Mouse (Mus musculus) midbrain, embryonic 12.5 days (tissue): Measurements from ENCODE around the gene Slc39a13. TPM values are rescaled to one million over a fixed set of nuclear protein-coding genes. Genes with fewer than 3 reads are reported as not detected.

Source experiments
- ATAC-seq: fragments of 200-750 bp; cut with Nextera tagmentation; 2 replicates; pipeline ENCODE4 v1.8.0; 2017; ENCODE audit warnings: low read depth, moderate TSS enrichment, moderate library complexity; ENCODE audit not compliant: low FRiP score
- H3K27ac ChIP-seq: fragments of 300-500 bp; sonication (generic); replicated peaks from 2 replicates; pipeline ENCODE4 v1.5.1; 2016; ENCODE audit warnings: mild to moderate bottlenecking
- H3K27me3 ChIP-seq: fragments of 300-500 bp; sonication (generic); 2 replicates; pipeline ENCODE4 v1.6.1; 2016; ENCODE audit warnings: mild to moderate bottlenecking
- H3K36me3 ChIP-seq: fragments of 300-500 bp; sonication (generic); 2 replicates; pipeline ENCODE4 v1.6.1; 2016
- H3K4me1 ChIP-seq: fragments of 300-500 bp; sonication (generic); 2 replicates; pipeline ENCODE4 v1.6.1; 2016
- H3K4me2 ChIP-seq: fragments of 300-500 bp; sonication (generic); replicated peaks from 2 replicates; pipeline ENCODE4 v1.6.1; 2016; ENCODE audit warnings: mild to moderate bottlenecking, moderate library complexity
- H3K4me3 ChIP-seq: fragments of 300-500 bp; sonication (generic); 2 replicates; pipeline ENCODE4 v1.5.1; 2016; ENCODE audit warnings: mild to moderate bottlenecking
- H3K9ac ChIP-seq: fragments of 300-500 bp; sonication (generic); replicated peaks from 2 replicates; pipeline ENCODE4 v1.6.1; 2016; ENCODE audit warnings: mild to moderate bottlenecking, moderate library complexity
- H3K9me3 ChIP-seq: fragments of 300-500 bp; sonication (generic); 2 replicates; pipeline ENCODE4 v1.6.1; 2016; ENCODE audit warnings: mild to moderate bottlenecking
- WGBS: fragments of 180-500 bp; shearing (Covaris S2); methylation state at CpG from one replicate; pipeline ENCODE4 v1.1.7; 2016; 5-methylcytosine and 5-hydroxymethylcytosine counted together
- polyA plus RNA-seq: library from polyadenylated mRNA; unstranded; fragments of >200 nt; fragmentation: Nextera tagmentation; extraction: Ambion mirVana; gene quantifications from 2 replicates; pipeline ENCODE4 v1.2.1, GENCODE M21; 2016

Slc39a13 gene
- polyA plus RNA-seq, 1 experiment from 2014 or later, result 30.8 TPM

DNA sequence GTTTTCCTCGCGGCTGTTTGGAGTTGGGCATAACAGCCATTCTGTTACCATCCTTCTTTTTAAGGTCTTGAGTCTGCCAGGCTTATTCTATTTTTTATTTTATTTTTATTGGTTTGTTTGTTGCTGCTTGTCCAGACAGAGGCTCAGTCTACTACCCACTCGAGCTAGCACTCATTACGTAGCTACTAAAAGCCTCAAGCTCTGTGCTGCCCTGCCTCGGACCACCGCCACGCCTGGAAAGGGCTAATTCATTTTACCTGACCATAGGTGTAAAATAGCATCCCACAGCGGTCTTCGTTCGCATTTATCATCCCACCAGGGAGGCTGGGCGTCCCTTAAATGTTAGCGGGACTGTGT lies 7.7 kb upstream of the Slc39a13 start:
- Histone ChIP-seq H3K4me2 (peak overlapping the region; percentile 90), H3K36me3 (no peaks in the 10 kb centered on the region), H3K27ac (0 out of 2 replicates have a peak overlapping the region, but pooled peaks have one; percentile 44), H3K9ac (peak overlapping the region; percentile 65; the same call in 1 of the 2 replicates), H3K9me3 (no peaks in the 10 kb centered on the region), H3K27me3 (no peaks in the 10 kb centered on the region; the same call in 1 of the 2 replicates), H3K4me1 (peaks cover 15% of the 10 kb centered on the region), H3K4me3 (peak overlapping the region; percentile 50)
- WGBS, result 17% methylated on average over 12 of the region's 12 CpGs
- no peak for ATAC-seq

DNA sequence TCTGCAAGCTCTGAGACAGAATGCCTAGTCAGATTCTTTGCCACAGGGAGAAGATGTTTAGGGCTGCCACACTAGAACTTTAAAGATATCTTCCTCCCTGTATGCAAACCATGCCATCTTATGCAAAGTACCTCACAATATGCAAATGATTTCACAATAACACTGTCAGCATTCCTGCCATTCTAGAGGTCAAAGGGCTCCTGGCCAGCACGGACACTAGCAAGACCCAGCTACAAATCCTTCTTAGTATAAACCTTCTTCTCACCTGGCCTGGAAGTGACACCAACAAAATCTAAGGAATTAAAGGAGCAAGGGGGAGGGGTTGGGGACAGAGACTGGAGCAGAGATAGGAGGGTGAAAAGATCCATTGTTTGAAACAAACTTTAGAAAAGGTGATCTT lies 1.9 kb upstream of the Slc39a13 start:
- ATAC-seq, result no peak
- H3K27ac ChIP-seq, result no peak overlapping the region
- peaks cover 22% of the 10 kb centered on the region for H3K4me1 ChIP-seq
- no peak overlapping the region for H3K4me2 ChIP-seq
- H3K27me3 ChIP-seq, result no peaks in the 10 kb centered on the region
- no peaks in the 10 kb centered on the region for H3K9me3 ChIP-seq
- H3K36me3 ChIP-seq, result 0 out of 2 replicates have a peak, but pooled peaks cover 2% of the 10 kb centered on the region
- H3K9ac ChIP-seq, result no peak overlapping the region
- H3K4me3 ChIP-seq, result no peak overlapping the region
- WGBS, result 44% methylated on average over 1 of the region's 1 CpGs

DNA sequence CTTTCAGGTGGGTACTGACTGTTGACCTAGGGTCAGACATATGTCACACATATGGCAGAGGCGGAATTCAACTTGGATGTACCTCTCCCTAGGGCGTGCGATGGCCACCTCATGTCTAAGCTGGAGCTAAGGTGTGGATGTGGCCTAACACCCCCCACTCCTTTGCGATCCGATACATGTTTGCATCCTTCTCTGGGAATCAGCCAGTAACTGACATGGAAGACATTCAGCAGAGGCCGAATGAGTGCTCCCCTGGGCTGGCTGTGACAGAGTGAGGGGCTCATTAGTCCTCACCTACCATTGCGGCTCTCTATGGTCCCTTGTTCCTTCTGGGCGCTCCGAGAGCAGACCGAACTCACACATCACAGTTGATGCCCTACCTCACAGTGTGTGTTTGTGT lies 842 bp upstream of the Slc39a13 start:
- Histone ChIP-seq H3K4me2 (peak overlapping the region; percentile 82), H3K4me1 (peaks cover 22% of the 10 kb centered on the region), H3K36me3 (0 out of 2 replicates have a peak, but pooled peaks cover 9% of the 10 kb centered on the region), H3K4me3 (peak overlapping the region; percentile 75), H3K9me3 (no peaks in the 10 kb centered on the region), H3K27me3 (no peaks in the 10 kb centered on the region), H3K27ac (peak overlapping the region; percentile 76), H3K9ac (peak overlapping the region; percentile 76)
- 88% methylated on average over 10 of the region's 10 CpGs for WGBS
- 0 out of 2 replicates have a peak, but pooled peaks have one; percentile 3 for ATAC-seq

DNA sequence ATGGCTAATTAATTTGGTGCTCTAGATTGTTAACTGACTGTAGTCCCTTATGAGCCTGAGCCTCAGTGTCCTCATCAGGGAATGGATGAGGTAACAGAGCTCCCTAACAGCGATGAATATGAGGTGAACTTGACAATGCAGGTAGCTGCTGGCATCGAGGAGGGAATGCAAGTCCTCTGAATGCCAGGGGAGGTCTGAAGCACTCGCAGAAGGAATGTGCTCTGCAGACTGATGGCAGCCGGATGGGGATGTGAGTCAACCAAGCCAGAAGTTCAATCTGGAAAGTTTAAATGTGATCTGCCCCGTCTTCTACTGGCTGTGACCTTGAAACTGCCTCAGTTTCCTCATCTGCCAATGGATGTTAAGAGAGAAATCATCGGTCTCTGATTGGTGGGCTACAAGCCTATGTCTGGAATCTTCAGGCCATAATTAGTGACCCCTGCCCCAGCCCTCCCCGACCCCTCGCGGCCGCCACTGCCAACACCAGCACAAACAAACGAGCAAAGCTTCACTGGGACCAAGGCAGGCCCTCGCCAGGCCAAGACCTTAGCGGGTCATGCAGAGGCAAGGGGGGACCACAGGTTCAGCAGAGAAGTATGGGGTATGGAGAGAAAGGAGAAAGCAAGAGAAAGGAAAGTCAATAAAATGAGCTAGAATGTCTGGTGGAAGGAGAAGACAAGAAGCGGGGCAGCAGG lies 764 bp downstream of the Slc39a13 start:
- Histone ChIP-seq H3K27me3 (no peaks in the 10 kb centered on the region), H3K36me3 (peaks cover 13% of the 10 kb centered on the region), H3K4me1 (peaks cover 22% of the 10 kb centered on the region), H3K4me3 (peak overlapping the region; percentile 75), H3K9ac (peak overlapping the region; percentile 76), H3K27ac (peak overlapping the region; percentile 76), H3K4me2 (peak overlapping the region; percentile 82), H3K9me3 (no peaks in the 10 kb centered on the region)
- WGBS, result 10% methylated on average over 14 of the region's 14 CpGs
- no peak for ATAC-seq

DNA sequence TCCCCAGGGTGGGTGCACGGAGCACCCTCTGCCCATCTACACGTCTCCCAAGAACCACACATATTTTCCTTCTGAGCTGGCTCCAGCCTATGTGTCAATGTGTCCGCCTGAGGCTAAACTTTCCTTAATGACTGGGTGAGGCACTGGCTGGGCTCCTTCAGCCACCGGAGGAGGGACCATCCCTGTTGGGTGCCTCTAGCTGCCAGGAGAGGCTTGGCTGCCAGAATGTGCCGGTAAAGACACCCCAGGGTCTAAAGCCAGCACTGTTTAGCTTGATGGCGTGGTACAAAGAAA lies 1.4 kb downstream of the Slc39a13 start:
- WGBS, result 50% methylated on average over 6 of the region's 6 CpGs
- ATAC-seq, result no peak
- no peak overlapping the region for H3K27ac ChIP-seq
- H3K4me3 ChIP-seq, result peak overlapping the region; percentile 75
- peaks cover 22% of the 10 kb centered on the region for H3K4me1 ChIP-seq
- H3K9me3 ChIP-seq, result no peaks in the 10 kb centered on the region
- no peak overlapping the region for H3K9ac ChIP-seq
- peaks cover 19% of the 10 kb centered on the region for H3K36me3 ChIP-seq
- no peaks in the 10 kb centered on the region for H3K27me3 ChIP-seq
- peak overlapping the region; percentile 82 for H3K4me2 ChIP-seq

DNA sequence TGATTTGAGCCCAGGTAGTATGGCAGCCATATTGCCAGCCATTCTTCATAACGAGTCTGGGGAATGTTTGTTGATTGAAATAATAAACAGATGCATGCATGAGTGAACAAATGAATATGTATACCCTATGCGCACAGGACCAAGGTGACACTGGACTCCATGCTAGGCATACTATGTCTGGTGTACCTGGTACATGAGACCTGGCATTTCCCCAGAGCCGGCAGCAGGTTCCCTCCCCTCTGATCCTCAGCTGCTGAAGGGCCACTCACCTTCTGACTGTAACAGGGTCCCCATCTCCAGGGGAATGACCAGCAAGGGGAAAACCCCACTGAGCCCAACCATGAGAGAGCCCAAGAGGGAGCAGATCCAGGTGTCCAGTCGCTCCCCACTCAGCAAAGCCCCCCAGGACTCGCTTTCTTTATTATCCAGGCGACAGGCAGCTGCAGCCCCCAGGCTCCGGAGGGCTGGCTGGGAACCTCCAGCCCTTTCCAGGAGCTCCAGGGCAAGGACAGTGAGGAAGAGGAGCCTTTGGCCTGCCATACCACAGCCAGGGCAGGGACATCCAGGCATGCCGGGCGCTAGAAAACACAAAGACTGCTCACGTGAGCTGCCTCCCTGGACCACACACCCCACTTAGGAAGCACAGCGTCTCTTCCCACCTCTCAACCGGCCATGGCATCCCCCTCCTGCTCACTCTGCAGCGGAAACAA lies 1.9 kb downstream of the Slc39a13 start:
- Histone ChIP-seq H3K4me3 (no peak overlapping the region), H3K36me3 (peaks cover 24% of the 10 kb centered on the region), H3K27ac (no peak overlapping the region), H3K9ac (no peak overlapping the region), H3K27me3 (no peaks in the 10 kb centered on the region), H3K4me1 (peaks cover 22% of the 10 kb centered on the region), H3K4me2 (peak overlapping the region; percentile 82), H3K9me3 (no peaks in the 10 kb centered on the region)
- ATAC-seq, result no peak
- 59% methylated on average over 13 of the region's 13 CpGs for WGBS

DNA sequence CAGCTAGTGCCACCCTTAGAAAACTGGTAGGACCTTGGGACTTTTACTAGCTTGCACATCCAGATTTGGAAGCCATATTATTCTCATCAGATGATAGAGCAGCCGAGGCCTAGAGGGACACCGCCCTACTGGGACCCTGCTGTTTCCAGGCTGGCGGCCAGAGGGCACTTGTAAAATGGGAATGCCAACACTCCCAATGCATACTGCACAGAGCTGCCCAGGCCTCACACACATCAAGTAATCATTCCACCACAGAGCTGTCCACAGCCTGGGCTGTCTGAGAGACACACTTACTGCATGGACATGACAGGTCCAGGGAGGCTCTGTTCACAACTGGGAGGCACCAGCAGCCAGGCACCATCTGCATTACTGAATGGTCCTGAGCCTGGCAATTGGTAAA lies 3.8 kb downstream of the Slc39a13 start:
- H3K4me1 ChIP-seq, result peaks cover 22% of the 10 kb centered on the region
- 83% methylated on average over 3 of the region's 3 CpGs for WGBS

DNA sequence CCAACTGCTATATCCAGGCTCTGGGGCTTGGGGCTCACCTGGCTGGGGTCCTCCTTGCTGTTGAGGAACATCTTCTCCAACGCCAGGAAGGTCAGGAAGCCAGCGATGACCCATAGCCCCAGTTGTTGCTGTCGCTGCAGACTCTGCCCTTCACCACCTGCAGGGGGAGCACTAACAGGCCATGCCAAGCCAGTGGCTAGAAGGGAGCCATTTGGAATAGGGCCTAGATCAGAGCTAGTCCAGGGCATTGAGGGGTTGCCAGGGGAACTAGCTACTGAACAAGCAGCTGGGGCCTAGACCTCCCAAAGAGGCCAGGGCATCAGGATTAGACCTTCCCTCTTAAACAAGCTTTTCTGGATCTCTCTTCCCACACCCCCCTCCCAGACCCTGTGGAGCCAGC lies 4.7 kb downstream of the Slc39a13 start:
- H3K27me3 ChIP-seq, result no peaks in the 10 kb centered on the region
- no peak overlapping the region for H3K27ac ChIP-seq
- H3K4me2 ChIP-seq, result no peak overlapping the region
- H3K36me3 ChIP-seq, result peaks cover 51% of the 10 kb centered on the region
- no peaks in the 10 kb centered on the region for H3K9me3 ChIP-seq
- 43% methylated on average over 3 of the region's 3 CpGs for WGBS
- no peak overlapping the region for H3K4me3 ChIP-seq
- ATAC-seq, result no peak
- H3K4me1 ChIP-seq, result peaks cover 15% of the 10 kb centered on the region
- no peak overlapping the region for H3K9ac ChIP-seq

More for the DNA sequence above, 3.8 kb downstream of the Slc39a13 start:
- Histone ChIP-seq H3K36me3 (peaks cover 43% of the 10 kb centered on the region), H3K27ac (no peak overlapping the region), H3K4me2 (no peak overlapping the region), H3K9ac (no peak overlapping the region), H3K9me3 (no peaks in the 10 kb centered on the region), H3K27me3 (no peaks in the 10 kb centered on the region), H3K4me3 (no peak overlapping the region)
- ATAC-seq, result no peak

DNA sequence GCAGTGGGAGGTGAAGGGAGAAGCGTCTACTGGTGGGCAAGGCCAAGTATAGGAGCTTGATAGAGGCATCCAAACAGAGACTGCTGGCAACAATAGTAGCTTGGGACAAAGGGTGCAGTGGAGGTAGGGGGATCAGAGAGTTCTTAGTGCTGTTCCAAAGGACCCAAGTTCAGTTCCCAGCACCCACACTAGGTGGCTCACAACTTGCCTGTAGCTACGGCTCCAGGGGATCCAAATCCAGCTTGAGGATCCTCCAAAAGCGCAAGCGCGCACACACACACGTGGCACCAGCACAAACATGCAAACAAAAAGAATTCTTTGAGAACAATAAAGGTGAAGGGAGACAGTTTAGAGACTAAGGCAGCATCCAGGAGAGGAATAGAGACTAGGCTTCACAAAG lies 6.0 kb downstream of the Slc39a13 start:
- H3K27ac ChIP-seq, result no peak overlapping the region
- ATAC-seq, result no peak
- H3K36me3 ChIP-seq, result peaks cover 60% of the 10 kb centered on the region
- 87% methylated on average over 6 of the region's 6 CpGs for WGBS
- H3K27me3 ChIP-seq, result no peaks in the 10 kb centered on the region
- H3K9me3 ChIP-seq, result no peaks in the 10 kb centered on the region
- peaks cover 10% of the 10 kb centered on the region for H3K4me1 ChIP-seq
- no peak overlapping the region for H3K9ac ChIP-seq
- no peak overlapping the region for H3K4me2 ChIP-seq
- no peak overlapping the region for H3K4me3 ChIP-seq

DNA sequence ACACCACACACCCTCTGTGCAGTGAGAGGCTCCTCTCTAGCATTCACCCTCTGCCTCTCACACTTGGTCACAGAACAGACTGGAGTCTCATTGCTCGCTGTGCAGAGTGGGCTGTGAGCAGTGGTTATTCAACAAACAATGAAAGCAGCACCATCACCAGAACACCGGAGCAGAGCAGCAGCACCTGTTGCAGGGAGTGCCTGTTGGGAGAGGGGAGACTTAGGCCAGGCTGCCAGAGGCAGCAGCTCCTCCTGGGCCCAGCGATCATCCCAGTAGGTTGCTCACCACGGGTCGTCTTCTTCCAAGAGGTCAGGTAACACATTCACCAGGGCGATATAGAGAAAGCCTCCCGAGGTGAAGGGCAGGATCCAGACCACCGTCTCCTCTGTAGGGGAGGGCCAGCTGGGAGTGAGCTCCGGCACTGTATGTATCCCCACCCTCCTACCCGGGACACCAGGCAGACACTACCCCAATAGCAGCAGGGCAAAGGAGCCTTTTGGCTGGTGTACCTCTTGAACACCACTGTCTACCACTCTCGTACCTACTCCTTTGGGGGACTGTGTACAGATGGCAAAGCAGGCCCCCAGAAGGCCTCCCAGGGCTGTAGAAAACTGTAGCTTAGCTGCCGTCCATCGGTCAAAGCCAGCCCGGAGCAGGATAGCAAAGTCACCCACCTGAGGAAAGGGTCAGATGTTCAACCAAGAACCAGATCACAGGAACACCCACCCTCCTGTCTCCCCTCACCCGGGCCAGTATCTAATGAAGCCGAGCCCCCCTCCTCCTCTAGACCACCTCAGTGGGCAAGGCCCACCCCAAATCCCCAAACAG lies 7.2 kb downstream of the Slc39a13 start:
- H3K27ac ChIP-seq, result no peak overlapping the region
- H3K9me3 ChIP-seq, result no peaks in the 10 kb centered on the region
- no peak overlapping the region for H3K4me2 ChIP-seq
- no peak overlapping the region for H3K9ac ChIP-seq
- no peaks in the 10 kb centered on the region for H3K4me1 ChIP-seq
- peaks cover 72% of the 10 kb centered on the region for H3K36me3 ChIP-seq
- 92% methylated on average over 16 of the region's 16 CpGs for WGBS
- no peak for ATAC-seq
- no peaks in the 10 kb centered on the region for H3K27me3 ChIP-seq
- H3K4me3 ChIP-seq, result no peak overlapping the region

DNA sequence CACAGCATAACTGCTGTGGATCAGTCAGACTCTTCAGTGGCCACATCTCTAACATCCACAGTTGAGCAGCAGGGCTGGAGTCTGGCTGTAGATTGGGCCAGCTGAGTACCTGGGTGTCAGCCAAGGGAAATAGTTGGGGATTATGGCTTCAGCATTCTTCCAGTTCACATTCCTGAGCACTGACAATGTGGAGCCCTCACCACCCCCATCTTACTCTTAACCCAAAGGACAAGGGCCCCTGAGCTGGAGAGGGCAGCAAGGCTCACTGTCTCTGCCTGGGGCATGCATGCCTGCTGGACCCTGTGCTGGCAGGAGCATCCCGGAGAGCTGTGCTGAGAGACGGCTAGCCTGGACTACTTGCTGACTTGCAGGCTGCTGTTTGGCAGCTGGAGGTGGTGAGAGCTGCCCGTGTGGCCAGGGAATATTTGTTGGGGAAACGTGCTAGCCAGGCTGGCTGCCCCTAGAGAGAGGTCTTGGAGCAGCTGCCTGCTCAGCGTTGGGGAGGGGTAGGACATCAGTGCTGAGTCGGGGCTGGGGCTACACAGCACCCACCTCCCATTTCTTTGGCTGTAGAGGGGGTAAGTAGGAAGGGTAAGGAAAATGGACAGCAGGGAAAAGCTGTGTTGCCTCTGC lies 8.3 kb downstream of the Slc39a13 start:
- no peak overlapping the region for H3K4me2 ChIP-seq
- WGBS, result 89% methylated on average over 6 of the region's 6 CpGs
- ATAC-seq, result no peak
- no peak overlapping the region for H3K27ac ChIP-seq
- no peaks in the 10 kb centered on the region for H3K4me1 ChIP-seq
- no peaks in the 10 kb centered on the region for H3K27me3 ChIP-seq
- H3K9ac ChIP-seq, result no peak overlapping the region
- H3K9me3 ChIP-seq, result no peaks in the 10 kb centered on the region
- no peak overlapping the region for H3K4me3 ChIP-seq
- H3K36me3 ChIP-seq, result peaks cover 79% of the 10 kb centered on the region
